Mouse (Mus musculus): ENCODE results near the gene Zfp454.

Zfp454 gene

DNA sequence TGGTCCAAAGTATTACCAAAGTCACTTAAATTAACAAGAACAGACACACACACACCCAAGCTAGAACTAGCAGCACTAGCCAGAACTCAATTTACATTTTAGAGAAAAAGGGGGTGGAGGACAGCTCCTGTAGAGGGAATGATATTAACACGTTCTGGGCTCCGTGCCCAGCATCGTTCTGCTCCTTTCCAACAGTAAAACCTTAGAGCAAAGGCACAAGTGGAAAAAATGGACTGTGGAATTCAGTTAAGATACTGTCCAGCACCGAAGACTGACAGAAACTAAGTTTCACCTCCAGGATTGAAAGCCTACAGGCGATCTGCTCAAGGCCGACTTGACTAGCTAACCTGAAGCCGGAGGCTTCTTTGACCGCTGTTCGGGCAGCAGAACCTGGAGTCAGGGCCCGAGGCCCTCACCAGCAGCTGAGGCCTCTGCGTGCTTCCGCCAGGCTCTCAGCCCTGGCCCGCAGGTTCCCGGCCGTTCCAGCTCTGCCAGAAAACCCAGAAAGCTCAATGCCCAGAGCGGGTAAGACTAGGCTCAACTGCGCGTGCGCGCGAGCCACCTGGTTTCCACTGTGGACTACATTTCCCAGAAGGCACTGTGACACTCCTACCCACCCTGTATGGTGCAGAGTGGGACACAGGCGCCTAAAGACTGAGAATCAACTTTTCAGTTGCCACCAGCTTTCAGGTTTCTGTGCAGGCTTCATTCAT, 46.3 kb downstream of the Zfp454 start, which contains the start of gene Zfp879:
Gene Zfp879, minus strand, starts transcription at position 530 of the 713 bp plus-strand sequence.
- peak; percentile 94 for DNase-seq

DNA sequence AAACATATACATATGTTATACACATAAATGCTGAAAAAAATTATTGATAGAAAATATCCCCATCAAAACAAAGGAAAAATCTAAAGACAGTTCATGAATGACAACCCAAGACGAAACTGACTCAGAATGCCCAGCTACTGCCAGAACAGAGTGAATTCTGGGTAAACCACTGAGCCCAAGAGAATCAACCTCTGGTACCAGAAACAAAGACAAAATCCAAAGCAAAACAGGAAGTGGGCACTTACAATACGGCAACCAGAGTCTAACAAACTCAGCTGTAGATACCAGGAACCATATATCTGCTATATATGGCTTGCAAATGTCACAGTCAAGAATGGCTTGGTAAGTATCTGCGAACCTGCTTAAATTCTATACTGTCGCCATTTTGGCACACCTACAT, 51.7 kb downstream of the Zfp454 start:
- DNase-seq, result no peak

DNA sequence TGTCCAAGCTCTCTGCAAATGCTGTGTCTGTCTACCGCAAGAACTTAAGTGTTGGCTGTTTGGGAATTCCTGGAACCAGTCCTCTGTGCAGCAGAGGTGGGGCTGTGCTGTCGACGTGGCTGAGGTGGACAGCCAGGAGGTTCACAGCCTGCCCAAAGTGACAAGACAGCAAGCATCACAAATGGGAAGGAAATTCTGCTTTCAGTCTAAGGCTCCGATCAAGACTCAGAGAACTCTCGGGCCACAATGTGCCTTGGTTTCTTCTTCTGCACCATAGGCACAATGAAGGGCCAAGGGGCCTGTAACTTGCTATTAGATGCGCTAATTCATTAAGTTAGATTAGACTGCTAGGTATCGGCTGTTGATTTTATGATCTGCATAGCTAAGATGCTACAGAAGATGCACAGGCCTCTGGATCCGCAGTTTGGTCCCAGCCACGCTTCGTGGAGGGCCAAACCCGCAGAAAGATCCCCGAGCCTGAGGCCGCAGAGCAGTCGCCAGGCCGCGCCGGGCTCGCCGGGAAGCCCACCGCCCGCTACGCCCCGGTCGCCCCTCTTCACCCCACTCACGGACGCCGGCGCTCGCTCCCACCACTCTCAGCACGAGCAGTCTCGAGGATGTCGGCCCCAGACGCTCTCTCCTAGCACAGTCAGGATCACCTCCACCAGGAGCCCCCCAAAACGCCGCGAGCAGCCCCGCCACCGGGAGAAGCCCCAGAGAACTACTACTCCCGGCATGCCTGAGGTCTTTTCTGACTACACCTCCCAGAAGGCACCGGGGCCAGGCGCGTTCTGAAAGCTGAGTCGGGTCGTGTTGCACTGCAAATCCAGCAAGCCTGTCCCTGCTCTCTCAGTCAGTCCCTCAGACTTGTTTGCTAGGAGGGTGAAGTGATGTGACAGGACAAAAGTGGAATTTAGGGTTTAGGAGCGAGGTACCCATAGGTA, 60.2 kb downstream of the Zfp454 start, which contains the start of gene Zfp354c:
Gene Zfp354c, minus strand, starts transcription at position 715 of the 944 bp plus-strand sequence.
- peak; percentile 91 for DNase-seq

DNA sequence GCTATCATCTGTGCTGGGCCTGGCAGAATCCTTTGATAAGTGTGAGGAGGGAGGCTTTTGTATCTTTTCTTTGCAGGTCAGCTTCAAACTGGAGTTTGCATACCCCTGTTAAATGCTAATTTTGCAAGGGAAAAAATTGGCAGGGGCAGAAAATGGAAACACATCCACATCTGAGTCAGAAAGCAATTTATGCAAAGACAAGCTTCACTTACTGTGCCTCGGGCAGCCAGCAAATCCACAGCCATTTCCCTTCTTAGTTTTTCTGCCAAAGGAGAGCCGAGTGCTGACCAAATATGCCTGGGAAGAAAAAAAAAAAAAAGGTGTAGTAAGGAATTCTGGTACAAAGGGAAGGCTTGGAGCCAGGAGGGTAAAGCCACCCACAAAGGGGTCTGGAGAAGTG, 61.2 kb downstream of the Zfp454 start:
- no peak for DNase-seq

All from kidney, postnatal 10 days (tissue).